Mouse (Mus musculus): ENCODE data around the gene Iqch.

- TF ChIP-seq CTCF (IDR thresholded peaks at IDR 0.05; ENCODE audit: extremely low read depth, insufficient read length, insufficient replicate concordance, low read depth, low read length) (no peak), POLR2A (IDR thresholded peaks at IDR 0.05; ENCODE audit: low read depth, low read length) (no peak)
Measured at GRCm38 (mm10) chr9:63523251-63523936, 78.9 kb downstream of the Iqch start.

Measured in small intestine, adult 2 months (tissue).